Mouse (Mus musculus) B cell, adult 2 months (primary cell): ENCODE measurements at regions not wholly inside any gene's neighbourhood (a gene's known extent, or its start where the extent isn't known, plus 50 kb on each side); places are given as distances from the start of the nearest gene placed in this dataset.
"Not testable (repeated sequence)": the region's sequence is repeated elsewhere in the genome, so short reads cannot be mapped to it uniquely, and the experiment has no call there.

Experiments
- DNase-seq, 2 experiments: peaks; one replicate each; pipeline ENCODE4 v3.0.0; 2022

DNA sequence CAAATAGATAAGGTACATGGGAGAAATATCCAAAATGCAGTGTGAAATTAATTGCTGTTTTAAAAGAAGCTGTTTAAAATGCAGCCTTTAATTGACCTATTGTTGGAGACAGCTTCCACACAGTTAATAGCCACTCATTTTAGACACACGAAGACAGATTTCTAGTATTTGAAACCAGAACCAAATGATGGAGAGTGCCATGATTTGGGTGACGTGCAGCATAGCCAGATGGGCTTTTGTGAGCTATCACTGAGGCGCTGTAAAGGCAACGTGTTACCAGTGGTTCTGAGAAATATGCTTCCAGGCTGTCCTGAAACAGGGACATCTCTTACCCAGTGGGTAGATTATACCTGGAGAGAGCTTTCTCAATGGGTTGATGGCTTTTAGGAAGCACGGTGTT lies 594.4 kb upstream of the Cdh5 start:
- DNase-seq: no peak

DNA sequence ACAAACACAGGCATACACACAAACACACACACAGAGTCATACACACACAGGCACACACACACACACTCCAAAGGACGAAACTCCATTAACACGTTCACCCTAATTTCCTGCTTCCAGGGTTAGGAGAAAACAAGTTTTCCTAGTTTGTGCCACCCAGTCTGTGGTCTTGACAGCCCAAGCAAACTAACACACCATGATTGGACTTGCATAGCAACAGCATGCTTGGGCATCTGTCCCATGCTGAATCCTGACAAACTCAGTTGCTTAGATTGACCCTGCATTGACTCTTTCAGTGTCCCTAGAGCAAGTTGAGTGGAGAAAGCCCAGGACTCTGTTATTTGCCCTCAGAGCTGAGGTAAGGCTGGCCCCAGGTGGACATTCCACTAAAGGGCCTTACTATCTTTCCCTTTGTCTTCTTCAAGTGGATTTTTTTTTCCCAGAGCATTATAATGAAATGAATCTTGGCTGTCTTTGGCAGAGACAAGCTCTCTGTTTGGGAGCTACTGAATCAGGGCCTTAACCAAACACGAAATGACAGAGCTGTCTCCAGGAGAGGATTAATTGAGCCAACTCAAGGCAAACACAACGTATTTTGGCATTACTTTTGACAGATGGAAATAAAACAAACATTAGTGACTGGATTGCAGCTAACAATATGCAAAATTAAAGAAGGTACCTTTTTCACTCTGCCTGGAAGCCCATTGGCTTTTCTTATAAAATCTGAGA lies 581.1 kb upstream of the Cdh5 start:
- no peak for DNase-seq

DNA sequence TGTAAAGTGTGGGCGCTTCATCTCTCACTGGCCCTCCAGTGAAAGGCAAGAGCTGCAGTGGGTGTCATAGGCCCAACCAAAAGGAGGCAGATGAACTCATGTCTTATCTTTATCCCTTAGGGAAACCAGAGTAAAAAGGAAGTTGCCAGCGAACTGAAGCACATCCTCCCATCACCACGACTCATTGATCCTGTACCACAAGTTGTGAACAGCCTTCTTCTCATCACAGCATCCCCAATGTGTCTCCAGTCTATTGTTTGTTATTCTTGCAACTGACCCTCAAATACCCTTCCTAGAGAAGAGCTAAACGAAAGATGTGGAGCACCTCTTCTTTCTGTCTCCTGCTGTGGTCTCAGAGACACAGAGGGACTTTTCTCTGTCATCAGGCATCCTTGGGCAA lies 570.5 kb upstream of the Cdh5 start:
- DNase-seq: no peak

- DNase-seq: no peak
Measured at GRCm38 (mm10) chr8:103534971-103535370, 566.5 kb upstream of the Cdh5 start.

DNA sequence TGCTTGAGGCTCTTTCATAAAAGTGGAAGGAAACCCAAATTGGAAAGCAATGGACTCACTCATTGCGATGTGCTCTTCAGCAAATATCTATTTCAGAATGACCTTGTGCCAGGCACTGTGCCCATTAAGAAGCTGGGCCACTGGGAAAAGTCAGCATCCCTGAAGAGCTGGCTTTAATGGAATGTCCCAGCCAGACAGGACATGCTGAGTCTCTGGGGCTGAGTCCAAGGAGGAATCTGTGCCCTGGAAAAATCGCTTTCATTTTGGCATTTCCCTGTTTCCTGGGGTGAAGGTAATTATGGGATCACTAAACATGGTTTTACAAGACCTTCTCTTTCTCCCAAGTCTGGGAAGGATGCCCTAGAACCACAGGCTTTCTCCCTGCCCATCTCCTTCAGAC lies 564.6 kb upstream of the Cdh5 start:
- no peak for DNase-seq

GRCm38 (mm10) chr8:103541954-103542353 lies 559.5 kb upstream of the Cdh5 start:
- no peak for DNase-seq

DNA sequence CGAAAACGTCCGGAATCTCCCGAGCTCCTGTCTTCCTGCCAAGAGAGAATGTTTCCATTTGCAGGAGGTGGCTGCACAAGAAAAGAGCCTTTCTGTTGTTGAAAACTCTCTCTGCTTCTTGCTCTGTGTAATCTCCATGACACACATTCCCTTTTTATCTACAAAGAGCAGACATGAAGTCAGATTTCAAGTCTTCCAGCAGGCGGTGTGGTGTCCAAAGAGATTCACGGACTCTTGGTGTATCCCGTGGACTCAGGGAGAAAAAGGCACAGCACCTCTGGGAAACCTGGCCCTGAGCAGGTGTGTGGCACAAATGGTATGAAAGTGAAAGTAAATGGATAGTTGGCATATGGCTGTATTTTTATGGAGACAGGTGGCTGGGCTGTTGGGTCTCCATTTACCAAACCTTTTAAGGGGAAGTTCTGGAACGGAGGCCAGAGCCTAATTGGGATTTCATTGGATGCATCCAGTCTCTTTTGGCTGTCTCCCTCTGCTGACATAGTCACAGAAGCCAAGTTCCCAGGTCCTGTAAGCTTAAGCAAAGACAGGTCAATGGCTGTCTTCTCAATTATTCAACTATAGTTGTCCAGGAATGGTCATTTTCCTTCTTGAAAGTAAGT lies 549.4 kb upstream of the Cdh5 start:
- DNase-seq: no peak

- no peak for DNase-seq
Measured at GRCm38 (mm10) chr8:103561606-103562005, 539.8 kb upstream of the Cdh5 start.

DNA sequence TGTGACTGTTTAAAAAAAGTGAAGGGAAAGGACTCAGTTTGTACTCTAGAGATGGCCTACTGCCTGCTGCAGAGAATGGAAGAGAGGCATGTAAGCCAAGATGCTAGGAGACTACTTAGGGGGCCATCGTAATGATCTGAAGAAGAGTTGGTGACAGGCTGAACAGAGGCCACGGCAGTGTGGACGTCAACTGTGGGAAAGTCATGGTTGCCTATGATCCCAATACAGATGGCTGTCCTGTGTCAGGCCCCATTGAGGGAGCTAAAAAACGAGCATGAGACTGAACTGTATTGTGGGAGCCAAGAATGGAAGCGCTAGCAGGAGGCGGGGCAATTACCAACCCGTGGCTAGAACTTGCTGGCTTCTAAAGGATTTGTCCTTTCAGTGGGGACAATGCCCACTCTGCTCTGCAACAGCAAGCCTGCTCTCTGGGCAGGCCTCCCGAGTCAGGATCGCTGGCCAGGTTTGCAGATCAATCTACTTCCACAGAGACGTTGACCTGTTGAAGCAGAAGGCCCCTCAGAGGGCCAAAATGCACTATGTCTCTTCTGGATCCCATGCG lies 530.5 kb upstream of the Cdh5 start:
- no peak for DNase-seq

DNA sequence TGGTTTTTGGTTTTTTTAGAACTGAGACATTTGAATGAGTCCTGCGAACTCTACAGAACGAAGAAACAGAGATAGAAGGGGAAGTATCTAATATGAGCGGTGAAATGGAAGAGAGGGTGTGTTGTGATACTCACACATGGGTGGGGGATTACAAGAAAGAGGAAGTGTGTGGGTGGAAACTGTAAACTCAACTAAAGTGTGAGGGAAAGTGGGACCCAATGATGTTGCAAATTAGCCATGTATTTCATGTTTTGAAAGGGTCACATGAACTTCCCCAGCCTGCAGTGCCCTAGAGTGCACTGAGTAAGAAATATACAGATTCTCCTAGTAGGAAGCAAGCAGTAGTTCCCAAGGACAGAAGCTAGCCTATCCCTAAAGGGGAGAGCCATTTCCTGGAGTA lies 524.3 kb upstream of the Cdh5 start:
- no peak for DNase-seq

DNA sequence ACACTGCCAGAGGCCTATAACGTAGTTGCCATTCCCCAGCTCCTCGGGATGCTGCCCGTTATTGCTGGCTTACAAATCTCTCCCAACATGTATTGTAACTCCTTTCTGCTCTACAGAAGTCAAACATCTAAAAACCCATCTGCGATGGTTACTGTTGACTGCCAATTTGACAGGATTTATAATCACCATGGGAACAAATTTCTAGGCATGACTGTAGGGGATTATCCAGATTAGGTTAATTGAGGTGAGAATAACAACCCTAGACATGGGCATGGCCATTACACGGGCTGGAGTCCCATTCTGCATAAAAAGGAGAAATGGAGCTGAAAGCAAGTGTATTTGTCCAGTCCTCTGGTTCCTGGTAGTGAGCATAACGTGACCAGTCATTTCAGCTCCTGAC lies 523.4 kb upstream of the Cdh5 start:
- DNase-seq: no peak

DNA sequence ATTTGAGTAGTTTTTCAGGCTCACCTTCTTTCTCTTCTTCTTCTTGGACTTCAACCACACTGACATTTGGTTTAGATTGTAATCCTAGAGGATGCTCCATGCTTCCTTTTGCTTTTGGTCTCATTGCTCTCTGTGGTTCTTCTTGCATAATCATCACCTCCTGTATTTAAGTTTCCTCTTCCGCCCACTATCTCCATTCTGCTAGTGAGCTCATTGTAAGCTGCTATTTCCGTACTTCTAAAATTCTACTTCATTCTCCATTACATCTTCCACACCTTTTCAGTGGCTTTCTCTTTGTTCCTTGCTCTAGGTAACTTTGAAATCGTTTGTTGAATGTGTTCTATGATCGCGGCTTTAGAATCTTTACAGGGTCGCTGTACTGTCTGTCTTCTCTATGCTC lies 493.1 kb upstream of the Cdh5 start:
- no peak for DNase-seq

DNA sequence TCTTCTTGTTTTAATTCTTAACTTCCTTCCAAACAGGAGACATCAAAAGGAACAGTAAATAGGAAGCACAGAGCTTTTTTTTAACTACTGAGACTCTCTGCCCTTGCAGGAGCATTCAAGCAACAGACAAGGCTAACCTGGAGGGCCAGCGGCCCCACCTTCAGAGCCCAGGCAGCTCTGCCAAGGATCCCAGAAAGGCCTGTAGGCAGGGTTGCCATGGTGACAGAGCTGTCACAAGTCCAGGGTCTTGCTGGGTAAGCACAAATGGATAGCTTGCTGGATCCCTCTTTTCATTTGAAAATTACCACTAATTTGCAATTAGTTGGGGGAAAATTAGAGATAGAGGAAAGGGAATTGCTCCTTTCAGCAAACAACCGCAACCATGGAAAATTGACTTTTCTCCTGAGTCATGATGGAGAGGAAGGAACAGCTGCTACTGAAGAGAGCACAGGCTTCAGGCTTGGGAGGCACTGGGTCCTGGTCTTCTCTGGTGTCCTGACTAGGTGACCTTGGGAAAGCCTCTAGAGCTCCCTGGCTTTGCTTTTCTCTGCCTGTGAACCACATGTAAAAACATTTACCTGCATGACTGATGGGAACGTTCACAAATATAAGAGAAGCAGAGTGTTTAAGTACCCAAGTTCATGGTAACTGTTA lies 477.5 kb upstream of the Cdh5 start:
- DNase-seq: no peak

DNA sequence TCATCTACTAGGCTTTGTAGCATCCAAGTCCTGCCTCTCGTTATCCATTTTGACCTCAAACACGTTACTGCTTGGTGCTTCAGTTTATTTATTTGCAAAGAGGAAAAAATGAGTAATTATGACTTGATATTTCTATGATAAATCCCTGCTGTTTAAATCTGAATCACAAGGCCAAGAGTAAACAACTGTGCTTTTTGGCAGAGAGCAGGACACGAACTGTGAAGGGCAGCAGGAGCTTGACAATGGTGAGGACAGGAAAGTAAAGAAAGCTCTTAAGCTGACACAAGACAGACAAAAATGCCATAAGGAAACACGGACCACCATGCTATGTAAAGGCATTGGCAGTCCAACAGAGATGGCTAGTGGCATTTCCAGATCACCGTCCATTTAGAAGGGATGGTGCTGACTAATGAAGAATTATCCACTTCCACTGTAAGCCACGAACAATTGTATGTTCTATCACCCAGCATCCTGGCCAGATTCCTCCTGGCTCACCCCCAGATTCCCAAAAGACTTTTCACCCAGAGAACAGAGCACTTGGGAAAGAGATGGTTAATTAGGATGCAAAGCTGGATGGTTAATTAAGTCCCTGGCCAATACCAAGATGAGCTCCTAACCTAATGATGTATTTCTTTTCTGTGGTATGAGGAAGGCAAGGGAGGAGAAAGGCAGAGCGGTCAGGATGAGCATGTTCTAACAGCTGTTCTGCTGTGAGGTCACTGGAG lies 476.1 kb upstream of the Cdh5 start:
- DNase-seq: no peak

GRCm38 (mm10) chr8:103626446-103626845 lies 475.0 kb upstream of the Cdh5 start:
- DNase-seq: no peak

DNA sequence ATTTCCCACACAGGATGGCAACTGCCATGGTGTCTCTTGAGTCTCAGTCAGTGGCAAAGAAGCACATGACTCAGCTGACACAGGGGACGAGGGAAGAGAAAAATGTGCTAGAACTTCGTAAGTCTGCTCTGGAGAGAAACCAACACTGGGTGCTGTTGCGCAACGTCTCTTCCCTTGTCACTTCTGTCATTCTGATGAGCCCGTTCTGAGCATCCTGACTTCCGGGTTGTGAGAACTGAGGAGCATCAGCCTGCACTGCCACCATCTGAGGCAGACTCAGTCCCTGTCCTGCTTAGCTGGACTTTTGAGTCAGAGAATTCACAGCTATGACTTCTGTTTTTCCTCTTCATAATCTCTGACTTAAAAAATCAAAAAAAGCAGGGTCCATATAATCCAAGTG lies 468.9 kb upstream of the Cdh5 start:
- DNase-seq: no peak

DNA sequence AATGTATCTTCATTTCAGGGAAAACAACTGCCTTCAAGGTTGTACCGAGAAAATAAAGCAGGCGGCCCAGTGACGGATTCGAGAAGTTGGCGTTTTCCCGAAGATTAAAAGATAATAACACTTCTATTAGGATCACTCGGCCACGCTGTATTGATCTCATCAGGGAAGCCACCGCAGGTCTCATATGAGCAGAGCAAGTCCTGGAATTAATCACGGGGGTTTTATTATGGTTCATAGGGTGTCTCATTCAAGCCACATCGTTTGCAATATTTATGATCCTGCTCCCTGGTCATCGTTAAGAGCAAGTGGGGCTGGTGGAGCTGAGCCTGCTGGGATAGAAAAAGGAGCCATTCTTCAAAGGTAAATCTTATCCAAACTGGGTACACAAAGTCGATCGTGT lies 466.5 kb upstream of the Cdh5 start:
- DNase-seq: no peak

DNA sequence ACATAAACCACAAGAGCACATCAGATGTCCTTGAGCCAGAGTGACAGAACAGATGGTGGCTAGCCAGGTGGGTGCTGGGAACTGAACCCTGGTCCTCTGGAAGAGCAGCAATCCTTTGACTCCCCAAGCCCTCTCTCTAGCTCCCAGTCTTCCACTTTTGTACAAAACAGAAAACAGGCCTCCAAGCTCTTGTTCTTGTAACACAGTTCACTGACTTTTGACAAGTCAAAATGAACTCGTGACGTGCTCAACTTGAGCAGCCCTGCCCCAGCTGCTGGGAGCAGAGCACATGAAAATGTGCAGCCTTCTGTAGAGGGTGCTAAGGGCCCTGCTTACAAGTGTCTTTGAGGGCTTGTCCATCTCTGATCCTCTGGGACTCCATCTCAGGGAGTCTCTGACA lies 457.8 kb upstream of the Cdh5 start:
- no peak for DNase-seq

DNA sequence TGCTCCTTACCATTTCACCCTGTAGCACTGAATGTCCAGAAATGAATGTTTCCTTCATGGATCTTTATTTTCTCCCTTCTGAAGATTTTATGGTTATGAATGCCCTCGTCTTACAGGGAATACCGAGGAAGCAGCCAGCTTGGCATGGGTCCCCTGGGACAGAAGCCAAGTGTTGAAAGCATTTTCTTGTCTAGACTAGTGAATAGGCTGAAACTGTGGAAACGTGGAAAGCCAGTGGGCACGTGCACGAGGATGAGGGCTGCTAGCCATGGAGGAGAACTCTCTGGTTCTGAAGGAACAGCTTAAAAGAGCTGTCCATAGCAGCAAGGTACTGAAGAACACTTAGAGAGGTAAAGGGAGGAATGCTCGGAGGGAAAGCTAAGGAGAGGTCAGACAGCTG lies 457.3 kb upstream of the Cdh5 start:
- DNase-seq: no peak

- DNase-seq: no peak
Measured at GRCm38 (mm10) chr8:103644845-103645244, 456.6 kb upstream of the Cdh5 start.

- DNase-seq: no peak
Measured at GRCm38 (mm10) chr8:103664796-103665195, 436.6 kb upstream of the Cdh5 start.

DNA sequence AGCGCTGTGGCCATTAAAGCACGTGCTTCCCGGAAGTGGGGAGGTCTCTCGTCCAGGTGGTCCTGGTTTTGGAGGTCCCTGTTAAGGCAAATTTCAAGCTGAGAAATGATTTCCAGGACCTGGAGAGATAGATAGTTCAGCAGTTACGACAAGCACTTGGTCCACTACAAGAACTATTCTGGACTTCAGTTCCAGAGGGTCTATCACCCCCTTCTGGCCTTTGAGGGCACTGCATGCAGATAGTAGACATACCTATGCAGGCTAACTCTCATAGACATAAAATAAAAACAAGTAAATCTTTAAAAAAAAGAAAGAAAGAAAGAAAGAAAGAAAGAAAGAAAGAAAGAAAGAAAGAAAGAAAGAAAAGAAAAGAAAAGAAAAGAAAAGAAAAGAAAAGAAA lies 415.2 kb upstream of the Cdh5 start:
- not testable (repeated sequence) for DNase-seq

GRCm38 (mm10) chr8:103690438-103690837 lies 411.0 kb upstream of the Cdh5 start:
- no peak for DNase-seq

GRCm38 (mm10) chr8:103693531-103693930 lies 407.9 kb upstream of the Cdh5 start:
- DNase-seq: no peak
